Mouse (Mus musculus): ENCODE measurements at regions not wholly inside any gene's neighbourhood (a gene's known extent, or its start where the extent isn't known, plus 50 kb on each side); places are given as distances from the start of the nearest gene placed in this dataset.

DNA sequence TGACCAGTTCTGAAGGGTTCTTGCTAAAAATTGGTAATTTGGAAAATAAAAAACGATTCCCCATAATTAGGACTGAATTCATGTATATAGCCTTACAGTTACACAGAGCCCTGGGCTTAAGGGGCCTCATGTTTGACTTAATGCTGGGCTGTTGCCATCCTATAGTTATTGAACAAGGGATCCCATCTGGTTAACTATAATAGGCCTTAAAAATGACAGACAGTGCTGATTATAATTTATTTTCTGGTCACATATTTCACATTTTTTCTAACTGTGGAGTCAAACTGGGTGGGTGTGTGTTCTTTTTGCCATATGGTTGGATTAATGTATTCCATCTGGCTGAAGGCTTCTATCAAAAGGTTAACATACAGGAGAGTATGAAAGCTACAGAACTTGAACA lies 238.5 kb upstream of the Rgmb start:
- TF ChIP-seq CTCF (conservative IDR thresholded peaks at IDR 0.05; ENCODE audit: low read length) (no peak), NANOG (IDR thresholded peaks at IDR 0.05; ENCODE audit: borderline replicate concordance, low read length) (no peak), POU5F1 (IDR thresholded peaks at IDR 0.05; ENCODE audit: borderline replicate concordance, low read length) (no peak)

All from E14TG2a.4 (cell line).